ENCODE assay signal across 8 mouse cellular contexts in genomic region chr17:35162121-35162520, GRCm38 (mm10). TPM values are rescaled to one million over a fixed set of nuclear protein-coding genes. Genes with fewer than 3 reads are reported as not detected.
DNase-seq lines count a peak whose midpoint lies in the region; TF ChIP-seq lines count a peak whose summit lies in the region.

No protein-coding gene starts in this region.

- H3K27me3 ChIP-seq in heart, embryonic 10.5 days (ENCODE audit: insufficient read depth, poor library complexity, severe bottlenecking), result no peaks in the 10 kb centered on the region
- H3K27me3 ChIP-seq in hindbrain, embryonic 10.5 days (ENCODE audit: insufficient read depth, poor library complexity, severe bottlenecking), result no peaks in the 10 kb centered on the region
- H3K27me3 ChIP-seq in midbrain, embryonic 10.5 days (ENCODE audit: low read depth, poor library complexity, severe bottlenecking), result no peaks in the 10 kb centered on the region

- no peak for DNase-seq in heart, embryonic 10.5 days (ENCODE audit: low spot score)
- no peak for DNase-seq in heart, postnatal 10 days
- no peak for DNase-seq in ES-E14 (ENCODE audit: low read depth, low spot score)
- no peak for DNase-seq in hindbrain, embryonic 10.5 days (ENCODE audit: low spot score)
- DNase-seq in midbrain, embryonic 10.5 days (ENCODE audit: low spot score), result no peak
- DNase-seq in spleen, postnatal 10 days (ENCODE audit: low spot score in 2 of 2), result no peak
- DNase-seq in cerebellum, postnatal 4 days (ENCODE audit: low spot score in 2 of 2), result no peak
- no peak for DNase-seq in natural killer cell, adult 2 months (ENCODE audit: low spot score in 2 of 2)

- H3K9me3 ChIP-seq in heart, embryonic 10.5 days, result no peaks in the 10 kb centered on the region
- no peaks in the 10 kb centered on the region for H3K9me3 ChIP-seq in ES-E14 (ENCODE audit: control insufficient read depth, insufficient read depth, low read depth, low read length)
- no peaks in the 10 kb centered on the region for H3K9me3 ChIP-seq in hindbrain, embryonic 10.5 days
- no peaks in the 10 kb centered on the region for H3K9me3 ChIP-seq in midbrain, embryonic 10.5 days (replicated peaks)

- intact Hi-C loops in heart, postnatal 10 days (cut with DNase I), result loop anchor here (2.0 to 5.0 kb wide), 2 partner anchors 25 to 35 kb away; partner anchors contain the start of gene D17H6S53E

- H3K27ac ChIP-seq in heart, embryonic 10.5 days, result no peak overlapping the region
- no peak overlapping the region for H3K27ac ChIP-seq in ES-E14 (ENCODE audit: insufficient read depth, low read depth, low read length, poor library complexity, severe bottlenecking)
- no peak overlapping the region for H3K27ac ChIP-seq in hindbrain, embryonic 10.5 days
- H3K27ac ChIP-seq in midbrain, embryonic 10.5 days (replicated peaks), result 0 out of 2 replicates have a peak overlapping the region, but pooled peaks have one; percentile 98

- in situ Hi-C loops in ES-E14 (cut with MboI; ENCODE audit: low sequenced_read_pairs in 2 of 2, unreplicated experiment in 2 of 2), result no loop called here

- H3K4me3 ChIP-seq in heart, embryonic 10.5 days, result peak overlapping the region; percentile 98
- peak overlapping the region; percentile 98 to 99; a peak in 2 of 4 replicates for H3K4me3 ChIP-seq in ES-E14 (ENCODE audit: insufficient read depth in 1 of 2, low read depth in 1 of 2, low read length in 2 of 2, poor library complexity in 1 of 2, severe bottlenecking in 1 of 2)
- H3K4me3 ChIP-seq in hindbrain, embryonic 10.5 days, result peak overlapping the region; percentile 97
- peak overlapping the region; percentile 92 for H3K4me3 ChIP-seq in midbrain, embryonic 10.5 days

- 78% methylated on average over 14 of the region's 14 CpGs for WGBS in heart, embryonic 10.5 days
- WGBS in hindbrain, embryonic 10.5 days, result 82% methylated on average over 14 of the region's 14 CpGs
- 88% methylated on average over 14 of the region's 14 CpGs for WGBS in midbrain, embryonic 10.5 days

- peak overlapping the region; percentile 53; the same call in 1 of the 2 replicates for H3K9ac ChIP-seq in ES-E14 (ENCODE audit: insufficient read depth, low read depth, low read length, poor library complexity, severe bottlenecking)

- H3K4me1 ChIP-seq in heart, embryonic 10.5 days, result peaks cover 26% of the 10 kb centered on the region
- peaks cover 0 to 10% of the 10 kb centered on the region in 2 experiments; a peak in 1 of 4 replicates for H3K4me1 ChIP-seq in ES-E14 (ENCODE audit: control insufficient read depth in 2 of 2, insufficient read depth in 2 of 2, low read length in 2 of 2, poor library complexity in 1 of 2)
- peaks cover 30% of the 10 kb centered on the region for H3K4me1 ChIP-seq in hindbrain, embryonic 10.5 days (replicated peaks)
- peaks cover 32% of the 10 kb centered on the region for H3K4me1 ChIP-seq in midbrain, embryonic 10.5 days

- H3K36me3 ChIP-seq in heart, embryonic 10.5 days, result peaks cover 57% of the 10 kb centered on the region
- H3K36me3 ChIP-seq in ES-E14 (ENCODE audit: control insufficient read depth, insufficient read depth, low read length, poor library complexity, severe bottlenecking), result peaks cover 57% of the 10 kb centered on the region
- H3K36me3 ChIP-seq in hindbrain, embryonic 10.5 days, result peaks cover 58% of the 10 kb centered on the region
- H3K36me3 ChIP-seq in midbrain, embryonic 10.5 days, result peaks cover 63% of the 10 kb centered on the region

TF ChIP-seq in ES-E14, 5 proteins besides CTCF, POLR2A, EP300 and RAD21:
- TF ChIP-seq CHD2 (IDR thresholded peaks at IDR 0.05; ENCODE audit: low read depth, low read length), result no peak
- no peak for TF ChIP-seq ZC3H11A (IDR thresholded peaks at IDR 0.05; ENCODE audit: borderline replicate concordance, low read depth, low read length)
- TF ChIP-seq ZNF384 (IDR thresholded peaks at IDR 0.05; ENCODE audit: low read depth, low read length), result no peak
- TF ChIP-seq MAFK (IDR thresholded peaks at IDR 0.05; ENCODE audit: insufficient read depth, low read depth, low read length), result no peak
- no peak for TF ChIP-seq HCFC1 (IDR thresholded peaks at IDR 0.05; ENCODE audit: borderline replicate concordance, insufficient read depth, low read length)
TF ChIP-seq in ES-E14: peak in this region for 0.

RNA-seq across cellular contexts. Expression of gene Prrc2a, which starts 2.6 kb away (rescaled TPM):
- 137 and 161 TPM in 2 replicates for polyA plus RNA-seq in heart, embryonic 10.5 days (2016; fragmentation: Nextera tagmentation; extraction: Ambion mirVana)
- 100 to 1,000 TPM; 195 to 211 TPM for total RNA-seq in heart, postnatal 10 days (2021)
- total RNA-seq in ES-E14 (2012; rRNA removed), result 147 and 161 TPM in 2 replicates
- polyA plus RNA-seq in hindbrain, embryonic 10.5 days (2016; fragmentation: Nextera tagmentation; extraction: Ambion mirVana), result 193 and 221 TPM in 2 replicates
- 173 and 198 TPM in 2 replicates for polyA plus RNA-seq in midbrain, embryonic 10.5 days (2016; fragmentation: Nextera tagmentation; extraction: Ambion mirVana)

RNA-seq across cellular contexts. Expression of gene Aif1, which starts 13.7 kb away (rescaled TPM):
- 0.85 and 2.1 TPM in 2 replicates for polyA plus RNA-seq in heart, embryonic 10.5 days (2016; fragmentation: Nextera tagmentation; extraction: Ambion mirVana)
- 1 to 10 TPM; 2.9 to 4.6 TPM for total RNA-seq in heart, postnatal 10 days (2021)
- not detected in 2 replicates for total RNA-seq in ES-E14 (2012; rRNA removed)
- 4.2 and 6.5 TPM in 2 replicates for polyA plus RNA-seq in hindbrain, embryonic 10.5 days (2016; fragmentation: Nextera tagmentation; extraction: Ambion mirVana)
- 4.0 and 5.8 TPM in 2 replicates for polyA plus RNA-seq in midbrain, embryonic 10.5 days (2016; fragmentation: Nextera tagmentation; extraction: Ambion mirVana)

RNA-seq across cellular contexts. Expression of gene Lst1, which starts 26.1 kb away (rescaled TPM):
- 1.5 and 2.2 TPM in 2 replicates for polyA plus RNA-seq in heart, embryonic 10.5 days (2016; fragmentation: Nextera tagmentation; extraction: Ambion mirVana)
- 1 to 10 TPM; 2.8 to 4.5 TPM for total RNA-seq in heart, postnatal 10 days (2021)
- 2.6 and 2.7 TPM in 2 replicates for total RNA-seq in ES-E14 (2012; rRNA removed)
- 4.8 and 11.9 TPM in 2 replicates for polyA plus RNA-seq in hindbrain, embryonic 10.5 days (2016; fragmentation: Nextera tagmentation; extraction: Ambion mirVana)
- polyA plus RNA-seq in midbrain, embryonic 10.5 days (2016; fragmentation: Nextera tagmentation; extraction: Ambion mirVana), result 5.0 and 8.3 TPM in 2 replicates

RNA-seq across cellular contexts. Expression of gene Bag6, which starts 27.1 kb away (rescaled TPM):
- polyA plus RNA-seq in heart, embryonic 10.5 days (2016; fragmentation: Nextera tagmentation; extraction: Ambion mirVana), result 51.4 and 65.5 TPM in 2 replicates
- total RNA-seq in heart, postnatal 10 days (2021), result 100 to 1,000 TPM; 285 to 291 TPM
- 208 and 245 TPM in 2 replicates for total RNA-seq in ES-E14 (2012; rRNA removed)
- 70.3 and 77.6 TPM in 2 replicates for polyA plus RNA-seq in hindbrain, embryonic 10.5 days (2016; fragmentation: Nextera tagmentation; extraction: Ambion mirVana)
- 56.6 and 67.4 TPM in 2 replicates for polyA plus RNA-seq in midbrain, embryonic 10.5 days (2016; fragmentation: Nextera tagmentation; extraction: Ambion mirVana)

RNA-seq across cellular contexts. Expression of gene Apom, which starts 30.3 kb away (rescaled TPM):
- 3.0 and 72.5 TPM in 2 replicates for polyA plus RNA-seq in heart, embryonic 10.5 days (2016; fragmentation: Nextera tagmentation; extraction: Ambion mirVana)
- total RNA-seq in heart, postnatal 10 days (2021), result not detected
- 7.5 and 10.0 TPM in 2 replicates for total RNA-seq in ES-E14 (2012; rRNA removed)
- 0.16 and 0.49 TPM in 2 replicates for polyA plus RNA-seq in hindbrain, embryonic 10.5 days (2016; fragmentation: Nextera tagmentation; extraction: Ambion mirVana)
- polyA plus RNA-seq in midbrain, embryonic 10.5 days (2016; fragmentation: Nextera tagmentation; extraction: Ambion mirVana), result 0.53 and 0.66 TPM in 2 replicates
